Mouse (Mus musculus): Measurements from ENCODE around the gene Ppih.
"Not testable (repeated sequence)": the region's sequence is repeated elsewhere in the genome, so short reads cannot be mapped to it uniquely, and the experiment has no call there.

Ppih gene

GRCm38 (mm10) chr4:119291921-119292320 is 28.4 kb downstream of the Ppih start:
- DNase-seq (ENCODE audit: low read depth): no peak

GRCm38 (mm10) chr4:119285336-119285735 is 35.0 kb downstream of the Ppih start:
- no peak for DNase-seq (ENCODE audit: low read depth)

GRCm38 (mm10) chr4:119284861-119285260 is 35.5 kb downstream of the Ppih start:
- DNase-seq (ENCODE audit: low read depth): no peak

- DNase-seq (ENCODE audit: low read depth): not testable (repeated sequence)
Measured at GRCm38 (mm10) chr4:119278784-119279183, 41.6 kb downstream of the Ppih start.

GRCm38 (mm10) chr4:119275726-119276125 is 44.6 kb downstream of the Ppih start:
- no peak for DNase-seq (ENCODE audit: low read depth)

- DNase-seq (ENCODE audit: low read depth): no peak
Measured at GRCm38 (mm10) chr4:119275226-119275625, 45.1 kb downstream of the Ppih start.

GRCm38 (mm10) chr4:119274627-119275026 is 45.7 kb downstream of the Ppih start:
- DNase-seq (ENCODE audit: low read depth): no peak

- DNase-seq (ENCODE audit: low read depth): no peak
Measured at GRCm38 (mm10) chr4:119266606-119267005, 53.7 kb downstream of the Ppih start.

GRCm38 (mm10) chr4:119263459-119263858 is 56.9 kb downstream of the Ppih start:
- DNase-seq (ENCODE audit: low read depth): no peak

- no peak for DNase-seq (ENCODE audit: low read depth)
Measured at GRCm38 (mm10) chr4:119262483-119262882, 57.9 kb downstream of the Ppih start.

- no peak for DNase-seq (ENCODE audit: low read depth)
Measured at GRCm38 (mm10) chr4:119261087-119261713, 59.1 kb downstream of the Ppih start.

- DNase-seq (ENCODE audit: low read depth): no peak
Measured at GRCm38 (mm10) chr4:119259344-119260254, 60.7 kb downstream of the Ppih start.

- no peak for DNase-seq (ENCODE audit: low read depth)
Measured at GRCm38 (mm10) chr4:119257083-119257482, 63.3 kb downstream of the Ppih start.

- no peak for DNase-seq (ENCODE audit: low read depth)
Measured at GRCm38 (mm10) chr4:119255351-119255750, 65.0 kb downstream of the Ppih start, which contains the start of gene Cldn19. Gene Cldn19 (plus strand): TSS chr4:119255414.

GRCm38 (mm10) chr4:119254012-119254618 is 66.2 kb downstream of the Ppih start:
- DNase-seq (ENCODE audit: low read depth): no peak

- DNase-seq (ENCODE audit: low read depth): no peak
Measured at GRCm38 (mm10) chr4:119252025-119252808, 68.1 kb downstream of the Ppih start.

Measured in c-Kit-positive CD71-negative TER-119-negative erythroid progenitor cells, embryonic 14.5 days (primary cell).